In the genomic region with DNA sequence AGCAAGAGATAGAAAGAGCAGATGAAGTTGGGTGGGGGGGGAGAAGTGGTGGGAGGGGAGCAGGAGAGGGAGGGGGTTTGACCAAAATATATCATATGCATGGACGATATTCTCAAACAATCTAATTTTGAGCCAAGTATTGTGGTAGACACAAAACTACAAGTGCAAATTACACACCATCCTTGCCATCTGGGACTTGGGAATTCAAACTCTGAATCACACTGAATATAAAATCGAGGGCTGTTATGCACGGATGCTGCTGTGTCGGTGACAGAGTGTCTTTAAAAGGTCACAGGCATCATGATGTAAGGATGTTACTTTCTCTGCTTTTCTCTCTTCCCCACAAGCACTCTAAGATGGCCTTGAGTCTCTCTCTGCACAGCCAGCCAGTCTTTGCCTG, we compare ENCODE assay signal across 14 mouse cellular contexts.
"Had no signal": no experiment of that assay in that cellular context is flagged by ENCODE, and none has a peak within 500 bp of the region (broad histone marks: within the 10 kb centered on the region; RNA-seq: fewer than 3 reads in every experiment).

No protein-coding gene starts in this region.

- H3K4me2 ChIP-seq: liver, embryonic 13.5 days; midbrain, embryonic 11.5 days had no signal

- H3K27me3 ChIP-seq: liver, embryonic 13.5 days had no signal

- H3K36me3 ChIP-seq: liver, embryonic 13.5 days had no signal

- H3K4me3 ChIP-seq: layer of hippocampus, adult 2 months; left cerebral cortex, adult 2 months; liver, embryonic 13.5 days had no signal

- DNase-seq: kidney, postnatal 25 days; layer of hippocampus, adult 9-11 months; liver, embryonic 13.5 days; lung, adult 2 months; lung, postnatal 14 days; lung, postnatal 4 days; midbrain, embryonic 14.5 days; thymus, adult 2 months; thymus, postnatal 14 days; thymus, postnatal 4 days had no signal

- H3K9ac ChIP-seq: liver, embryonic 13.5 days had no signal

- H3K27ac ChIP-seq: kidney, postnatal 0 days; layer of hippocampus, adult 2 months; left cerebral cortex, adult 2 months; liver, embryonic 13.5 days had no signal

- H3K4me1 ChIP-seq: liver, embryonic 13.5 days had no signal

- H3K9me3 ChIP-seq: liver, embryonic 13.5 days had no signal
